Mouse (Mus musculus) duodenum, adult 2 months (tissue): Measurements from ENCODE around the gene Eaf1. TPM values are rescaled to one million over a fixed set of nuclear protein-coding genes. Genes with fewer than 3 reads are reported as not detected.

Source experiments
- polyA plus RNA-seq: library from polyadenylated mRNA; depleted of rRNA; stranded (reverse); fragments of >200 nt; gene quantifications from 2 replicates; pipeline ENCODE4 v1.2.3, GENCODE M21; 2012; ENCODE audit warnings: low replicate concordance; rRNA removed

Gene Eaf1
- 23.2 and 37.7 TPM in 2 replicates for polyA plus RNA-seq

DNA sequence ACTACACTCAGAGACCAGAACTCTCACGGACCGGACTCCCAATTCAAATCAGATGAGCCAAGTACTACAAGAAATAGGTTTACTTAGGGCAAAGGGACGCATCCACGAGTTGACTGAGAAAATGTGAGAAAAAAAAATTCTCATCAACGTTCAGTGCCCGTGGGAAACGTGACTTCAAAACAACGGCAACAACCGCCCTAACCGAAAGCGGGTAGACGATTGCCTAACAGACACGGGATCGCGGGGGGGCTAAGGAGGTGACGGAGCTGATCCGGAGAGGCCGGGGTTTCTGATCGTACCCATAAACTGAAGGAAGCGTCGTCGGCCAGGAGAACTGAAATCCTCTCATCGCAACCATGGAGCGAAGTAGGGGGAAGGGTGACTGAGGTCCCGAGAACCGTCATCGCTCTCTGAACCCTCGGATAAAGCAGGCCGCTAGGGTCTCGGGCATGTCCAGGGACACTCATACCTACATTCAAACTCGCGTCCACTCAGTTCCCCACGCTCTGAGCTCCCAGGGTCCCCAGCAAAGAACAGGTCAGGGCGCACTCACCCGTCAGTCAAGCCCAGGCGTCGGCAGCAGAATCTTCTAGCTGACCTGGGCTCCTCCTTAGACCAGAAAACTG is at the start of gene Eaf1:
Gene Eaf1 (plus strand): TSS at position 51 of the 626 bp plus-strand sequence.

DNA sequence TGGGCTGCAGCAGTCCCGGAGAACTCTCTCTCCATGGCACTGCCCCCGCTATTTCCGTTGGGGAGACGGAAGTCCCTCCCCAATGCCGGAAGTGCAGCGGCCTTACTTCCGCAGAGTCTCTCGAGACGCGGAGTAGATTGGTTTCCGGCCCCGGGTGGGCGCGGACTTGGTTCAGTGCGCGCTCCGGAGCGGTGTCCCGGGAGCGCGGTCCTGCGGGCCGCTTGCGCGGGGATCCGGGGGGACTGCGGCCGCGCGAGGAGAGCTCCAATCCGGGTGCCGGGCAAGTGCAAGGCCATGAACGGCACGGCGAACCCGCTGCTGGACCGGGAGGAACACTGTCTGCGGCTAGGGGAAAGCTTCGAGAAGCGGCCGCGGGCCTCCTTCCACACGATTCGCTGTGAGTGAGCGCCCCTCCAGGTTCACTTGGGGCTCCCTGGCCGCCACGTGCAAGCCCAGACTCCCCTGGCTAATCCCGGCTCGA is 816 bp downstream of the Eaf1 start, which contains the start of gene Mettl6:
Gene Mettl6 (minus strand): TSS at position 66 of the 481 bp plus-strand sequence.

Other genes with a start within 250 kb of the Eaf1 start
- 3.1 and 3.5 TPM in 2 replicates for gene Phf7, start 243.1 kb upstream of the Eaf1 start, polyA plus RNA-seq
- 25.9 and 28.7 TPM in 2 replicates for gene Bap1, start 242.9 kb upstream of the Eaf1 start, polyA plus RNA-seq
- 0.01 and 0.08 TPM in 2 replicates for gene Dnah1, start 170.5 kb upstream of the Eaf1 start, polyA plus RNA-seq
- 4.6 and 5.8 TPM in 2 replicates for gene Capn7, start 157.8 kb upstream of the Eaf1 start, polyA plus RNA-seq
- 1.3 and 1.7 TPM in 2 replicates for gene Sh3bp5, start 58.3 kb upstream of the Eaf1 start, polyA plus RNA-seq
- gene Mettl6, start 641 bp downstream of the Eaf1 start, polyA plus RNA-seq: 1.5 and 3.7 TPM in 2 replicates
- 0.37 and 0.59 TPM in 2 replicates for gene Colq, start 96.9 kb downstream of the Eaf1 start, polyA plus RNA-seq
- not detected in 2 replicates for gene Gm49387, start 146.5 kb downstream of the Eaf1 start, polyA plus RNA-seq
- gene Btd, start 146.6 kb downstream of the Eaf1 start, polyA plus RNA-seq: 19.0 and 23.2 TPM in 2 replicates
- gene Hacl1, start 146.9 kb downstream of the Eaf1 start, polyA plus RNA-seq: 2.9 and 5.8 TPM in 2 replicates